In genomic region chr4:48664021-48664420, GRCm38 (mm10) we compare ENCODE assay signal across 33 mouse cellular contexts. TPM values are rescaled to one million over a fixed set of nuclear protein-coding genes. Genes with fewer than 3 reads are reported as not detected.
DNase-seq lines count a peak whose midpoint lies in the region; ATAC-seq and TF ChIP-seq lines count a peak whose summit lies in the region.
"Had no signal": no experiment of that assay in that cellular context is flagged by ENCODE, and none has a peak within 500 bp of the region (broad histone marks: within the 10 kb centered on the region; RNA-seq: fewer than 3 reads in every experiment).

No protein-coding gene starts in this region.

- H3K36me3 ChIP-seq in heart, embryonic 15.5 days: no peaks in the 10 kb centered on the region; the same call in 1 of the 2 replicates
- H3K36me3 ChIP-seq in forebrain, embryonic 11.5 days (ENCODE audit: control insufficient read depth, insufficient read depth, low read length): peaks cover 6% of the 10 kb centered on the region; the same call in 1 of the 2 replicates
- H3K36me3 ChIP-seq in forebrain, postnatal 0 days (ENCODE audit: insufficient read depth): peaks cover 36% of the 10 kb centered on the region

- intact Hi-C loops in gastrocnemius, adult 2 months (cut with DNase I): no loop called here
- intact Hi-C loops in gastrocnemius, postnatal 36 days (cut with DNase I): no loop called here
- intact Hi-C loops in heart, postnatal 36 days (cut with DNase I): loop anchor here (5.0 kb wide), 1 partner anchor 77 kb away; the partner anchor contains the start of gene Tmeff1

- TF ChIP-seq CTCF in gastrocnemius, adult 2 months (IDR thresholded peaks at IDR 0.05): no peak
- no peak for TF ChIP-seq CTCF in embryonic fibroblast, embryonic 13.5 days (IDR thresholded peaks at IDR 0.05; ENCODE audit: borderline replicate concordance, insufficient read depth, low read length)
- TF ChIP-seq CTCF in forebrain, postnatal 0 days (IDR thresholded peaks at IDR 0.05; ENCODE audit: low read depth): no peak

- peak overlapping the region; percentile 91 for H3K27ac ChIP-seq in gastrocnemius, adult 2 months
- peak overlapping the region; percentile 80; the same call in 1 of the 2 replicates for H3K27ac ChIP-seq in heart, embryonic 15.5 days
- H3K27ac ChIP-seq in embryonic fibroblast, embryonic 13.5 days (ENCODE audit: insufficient read depth, low read length): peak overlapping the region; percentile 92
- H3K27ac ChIP-seq in forebrain, embryonic 11.5 days (ENCODE audit: low read depth, low read length): no peak overlapping the region
- no peak overlapping the region for H3K27ac ChIP-seq in forebrain, postnatal 0 days (ENCODE audit: low read depth, low read length)
- H3K27ac ChIP-seq: embryonic facial prominence, embryonic 10.5 days; embryonic facial prominence, embryonic 15.5 days; hindbrain, embryonic 13.5 days; kidney, postnatal 0 days; limb, embryonic 13.5 days; lung, embryonic 15.5 days; midbrain, embryonic 10.5 days; neural tube, embryonic 12.5 days; stomach, postnatal 0 days had no signal

- peak; percentile 51 for DNase-seq in gastrocnemius, adult 2 months
- no peak for DNase-seq in gastrocnemius, postnatal 36 days
- no peak for DNase-seq in heart, postnatal 36 days
- DNase-seq in forebrain, embryonic 11.5 days (ENCODE audit: low spot score): no peak
- no peak for DNase-seq in forebrain, postnatal 0 days
- DNase-seq: adrenal gland, adult 8-10 months; cerebellum, adult 8-10 months; cerebellum, postnatal 25 days; kidney, adult 8-10 months; kidney, postnatal 4 days; right cerebral cortex, adult 18-20 months; thymus, adult 18-20 months; thymus, postnatal 25 days had no signal

- no peak overlapping the region for H3K9ac ChIP-seq in heart, embryonic 15.5 days
- H3K9ac ChIP-seq in forebrain, embryonic 11.5 days (ENCODE audit: low read length): no peak overlapping the region
- no peak overlapping the region for H3K9ac ChIP-seq in forebrain, postnatal 0 days
- H3K9ac ChIP-seq: embryonic facial prominence, embryonic 15.5 days; hindbrain, embryonic 13.5 days; limb, embryonic 13.5 days; lung, embryonic 15.5 days; neural tube, embryonic 12.5 days had no signal

- H3K9me3 ChIP-seq in heart, embryonic 15.5 days (replicated peaks): no peaks in the 10 kb centered on the region
- no peaks in the 10 kb centered on the region for H3K9me3 ChIP-seq in forebrain, embryonic 11.5 days (ENCODE audit: control insufficient read depth, low read length)
- H3K9me3 ChIP-seq in forebrain, postnatal 0 days (ENCODE audit: low read length): no peaks in the 10 kb centered on the region
- H3K9me3 ChIP-seq: embryonic facial prominence, embryonic 10.5 days; embryonic facial prominence, embryonic 15.5 days; hindbrain, embryonic 13.5 days; limb, embryonic 13.5 days; lung, embryonic 15.5 days; midbrain, embryonic 10.5 days; neural tube, embryonic 12.5 days had no signal

- peaks cover 11% of the 10 kb centered on the region; the same call in 1 of the 2 replicates for H3K4me1 ChIP-seq in heart, embryonic 15.5 days (replicated peaks)
- peaks cover 7% of the 10 kb centered on the region for H3K4me1 ChIP-seq in embryonic fibroblast, embryonic 13.5 days (ENCODE audit: control insufficient read depth, insufficient read depth, low read length)
- no peaks in the 10 kb centered on the region for H3K4me1 ChIP-seq in forebrain, embryonic 11.5 days (replicated peaks; ENCODE audit: control insufficient read depth, insufficient read depth, low read length)
- no peaks in the 10 kb centered on the region for H3K4me1 ChIP-seq in forebrain, postnatal 0 days (ENCODE audit: insufficient read depth)
- H3K4me1 ChIP-seq: embryonic facial prominence, embryonic 10.5 days; hindbrain, embryonic 13.5 days; limb, embryonic 13.5 days; lung, embryonic 15.5 days; midbrain, embryonic 10.5 days; neural tube, embryonic 12.5 days had no signal

- peak overlapping the region; percentile 78 for H3K4me3 ChIP-seq in gastrocnemius, adult 2 months
- peak overlapping the region; percentile 29 for H3K4me3 ChIP-seq in heart, embryonic 15.5 days
- H3K4me3 ChIP-seq in embryonic fibroblast, embryonic 13.5 days (ENCODE audit: insufficient read depth, low read length): no peak overlapping the region
- no peak overlapping the region for H3K4me3 ChIP-seq in forebrain, embryonic 11.5 days (ENCODE audit: low read depth, low read length)
- H3K4me3 ChIP-seq in forebrain, postnatal 0 days (ENCODE audit: low read depth, low read length): no peak overlapping the region
- H3K4me3 ChIP-seq: embryonic facial prominence, embryonic 10.5 days; embryonic facial prominence, embryonic 15.5 days; hindbrain, embryonic 13.5 days; limb, embryonic 13.5 days; lung, embryonic 15.5 days; midbrain, embryonic 10.5 days; neural tube, embryonic 12.5 days had no signal

- TF ChIP-seq POLR2A in embryonic fibroblast, embryonic 13.5 days (IDR thresholded peaks at IDR 0.05; ENCODE audit: low read depth, low read length): no peak

- H3K4me2 ChIP-seq in heart, embryonic 15.5 days: peak overlapping the region; percentile 43
- no peak overlapping the region for H3K4me2 ChIP-seq in forebrain, embryonic 11.5 days (ENCODE audit: low read depth, low read length, severe bottlenecking)
- H3K4me2 ChIP-seq in forebrain, postnatal 0 days (ENCODE audit: low read depth): no peak overlapping the region
- H3K4me2 ChIP-seq: embryonic facial prominence, embryonic 15.5 days; hindbrain, embryonic 13.5 days; limb, embryonic 13.5 days; liver, embryonic 11.5 days; lung, embryonic 15.5 days; neural tube, embryonic 12.5 days had no signal

- no peaks in the 10 kb centered on the region for H3K27me3 ChIP-seq in heart, embryonic 15.5 days
- no peaks in the 10 kb centered on the region for H3K27me3 ChIP-seq in forebrain, embryonic 11.5 days (ENCODE audit: control insufficient read depth, insufficient read depth, low read length)
- H3K27me3 ChIP-seq in forebrain, postnatal 0 days (ENCODE audit: insufficient read depth, low read length): no peaks in the 10 kb centered on the region
- H3K27me3 ChIP-seq: embryonic facial prominence, embryonic 15.5 days; hindbrain, embryonic 13.5 days; limb, embryonic 13.5 days; lung, embryonic 15.5 days; neural tube, embryonic 12.5 days had no signal

- WGBS in heart, embryonic 15.5 days: 87% methylated on average over 6 of the region's 6 CpGs
- 91% methylated on average over 6 of the region's 6 CpGs for WGBS in forebrain, embryonic 11.5 days
- 95% methylated on average over 6 of the region's 6 CpGs for WGBS in forebrain, postnatal 0 days

- ATAC-seq in heart, embryonic 15.5 days (replicated peaks; ENCODE audit: insufficient number of reproducible peaks, insufficient read depth, low FRiP score, low read depth): no peak
- ATAC-seq in forebrain, embryonic 11.5 days (replicated peaks; ENCODE audit: low FRiP score): no peak
- ATAC-seq in forebrain, postnatal 0 days: no peak
- ATAC-seq: activated CD4-positive, CD25-positive, alpha-beta regulatory T cell, adult 4 months; CD4-positive, CD25-positive, alpha-beta regulatory T cell, adult 4 months; forebrain, embryonic 16.5 days; intestine, embryonic 16.5 days; midbrain, embryonic 16.5 days had no signal

RNA-seq across cellular contexts. Expression of gene Cavin4, which starts 0.7 kb away (rescaled TPM):
- total RNA-seq in gastrocnemius, adult 2 months (2021): 100 to 1,000 TPM; 116 to 159 TPM
- 100 to 1,000 TPM in 1 of 2 experiments, 10 to 100 TPM in 1; 96.1 to 134 TPM for total RNA-seq in gastrocnemius, postnatal 36 days (2021)
- polyA plus RNA-seq in heart, embryonic 15.5 days (2015; fragmentation: Nextera tagmentation; extraction: Ambion mirVana): 13.2 and 17.3 TPM in 2 replicates
- total RNA-seq in heart, postnatal 36 days (2021): 100 to 1,000 TPM; 106 to 112 TPM
- polyA plus RNA-seq in embryonic fibroblast, embryonic 13.5 days (2011; ENCODE audit: insufficient read length, low read depth, missing spikeins): 7.7 and 13.4 TPM in 2 replicates
- polyA plus RNA-seq in forebrain, embryonic 11.5 days (2014; fragmentation: Nextera tagmentation; extraction: Ambion mirVana): 1.0 and 1.3 TPM in 2 replicates
- total RNA-seq in forebrain, postnatal 0 days (2014; rRNA removed): 2.1 and 3.2 TPM in 2 replicates
- 0.94 and 1.4 TPM in 2 replicates for polyA plus RNA-seq in forebrain, postnatal 0 days (2015; fragmentation: Nextera tagmentation; extraction: Ambion mirVana)
- total RNA-seq: granulocyte monocyte progenitor cell, adult 5-6 weeks; megakaryocyte progenitor cell, adult 5-6 weeks had no signal
- polyA plus RNA-seq: activated CD4-positive, CD25-positive, alpha-beta regulatory T cell, adult 4 months; CD4-positive, CD25-positive, alpha-beta regulatory T cell, adult 4 months; spleen, adult 2 months had no signal

Comparison
In these comparisons a context has a peak if more than half of its experiments do, and no peak if none do; other contexts are left out.
1. H3K27ac ChIP-seq: peak in gastrocnemius, adult 2 months (single experiment), heart, embryonic 15.5 days (single experiment) and embryonic fibroblast, embryonic 13.5 days (single experiment); none in forebrain, embryonic 11.5 days (single experiment) and forebrain, postnatal 0 days (single experiment).
2. H3K4me3 ChIP-seq: peak in gastrocnemius, adult 2 months (single experiment) and heart, embryonic 15.5 days (single experiment); none in embryonic fibroblast, embryonic 13.5 days (single experiment), forebrain, embryonic 11.5 days (single experiment) and forebrain, postnatal 0 days (single experiment).
3. RNA of gene Cavin4, which starts 0.7 kb away (total RNA-seq): 116 to 159 TPM in gastrocnemius, adult 2 months, 96.1 to 134 TPM in gastrocnemius, postnatal 36 days and 106 to 112 TPM in heart, postnatal 36 days; 2.1 to 3.2 TPM in forebrain, postnatal 0 days; every median in the first group is over 10 times any median in the second.